Mouse (Mus musculus) neural tube, embryonic 14.5 days (tissue): ENCODE data around the gene Tjap1. TPM values are rescaled to one million over a fixed set of nuclear protein-coding genes. Genes with fewer than 3 reads are reported as not detected.
A peak's percentile ranks its signal among the peaks of the same experiment; 100 is the strongest.

Experiments used
- ATAC-seq: fragments of 200-750 bp; cut with Nextera tagmentation; 2 replicates; pipeline ENCODE4 v1.8.0; 2017; ENCODE audit warnings: low read depth, mild to moderate bottlenecking, moderate TSS enrichment, moderate library complexity
- H3K27ac ChIP-seq: fragments of 300-500 bp; sonication (generic); 2 replicates; pipeline ENCODE4 v1.5.1; 2014; ENCODE audit warnings: low read depth, mild to moderate bottlenecking, control low read depth, low read length, moderate library complexity, mixed read lengths
- H3K27me3 ChIP-seq: fragments of 300-500 bp; sonication (generic); 2 replicates; pipeline ENCODE4 v1.6.1; 2014; ENCODE audit warnings: low read length; ENCODE audit not compliant: control insufficient read depth, insufficient read depth
- H3K36me3 ChIP-seq: fragments of 300-500 bp; sonication (generic); 2 replicates; pipeline ENCODE4 v1.6.1; 2014; ENCODE audit warnings: low read length, mixed read lengths; ENCODE audit not compliant: control insufficient read depth, insufficient read depth
- H3K4me1 ChIP-seq: fragments of 300-500 bp; sonication (generic); 2 replicates; pipeline ENCODE4 v1.6.1; 2014; ENCODE audit warnings: low read length; ENCODE audit not compliant: control insufficient read depth, insufficient read depth
- H3K4me2 ChIP-seq: fragments of 300-500 bp; sonication (generic); 2 replicates; pipeline ENCODE4 v1.6.1; 2014; ENCODE audit warnings: mild to moderate bottlenecking, low read depth, low read length, control low read depth
- H3K4me3 ChIP-seq: fragments of 300-500 bp; sonication (generic); 2 replicates; pipeline ENCODE4 v1.5.1; 2014; ENCODE audit warnings: low read depth, low read length, control low read depth, mixed read lengths
- H3K9ac ChIP-seq: fragments of 300-500 bp; sonication (generic); replicated peaks from 2 replicates; pipeline ENCODE4 v1.6.1; 2014; ENCODE audit warnings: low read depth, mild to moderate bottlenecking, control low read depth, low read length, mixed read lengths
- H3K9me3 ChIP-seq: fragments of 300-500 bp; sonication (generic); 2 replicates; pipeline ENCODE4 v1.6.1; 2016; ENCODE audit warnings: low read length; ENCODE audit not compliant: control insufficient read depth
- WGBS: fragments of 180-500 bp; shearing (Covaris S2); extraction: QIAGEN DNeasy Blood & Tissue Kit; methylation state at CpG from one replicate; pipeline ENCODE4 v1.1.7; 2014; 5-methylcytosine and 5-hydroxymethylcytosine counted together
- polyA plus RNA-seq: library from polyadenylated mRNA; unstranded; fragments of >200 nt; fragmentation: Nextera tagmentation; extraction: Ambion mirVana; gene quantifications from 2 replicates; pipeline ENCODE4 v1.2.1, GENCODE M21; 2014

Gene Tjap1
- polyA plus RNA-seq, 1 experiment from 2014 or later: 21.8 TPM

- Histone ChIP-seq H3K4me1 (no peaks in the 10 kb centered on the region), H3K9me3 (no peaks in the 10 kb centered on the region), H3K27ac (no peak overlapping the region), H3K36me3 (peaks cover 31% of the 10 kb centered on the region), H3K9ac (no peak overlapping the region), H3K27me3 (no peaks in the 10 kb centered on the region), H3K4me3 (no peak overlapping the region), H3K4me2 (no peak overlapping the region)
- 28% methylated on average over 14 of the region's 14 CpGs for WGBS
- ATAC-seq: peak; percentile 82
Observed at GRCm38 (mm10) chr17:46265918-46266618, 16.8 kb downstream of the Tjap1 start.

- H3K4me1 ChIP-seq: no peaks in the 10 kb centered on the region
- ATAC-seq: peak; percentile 12; the same call in 1 of the 2 replicates
- 91% methylated on average over 12 of the region's 12 CpGs for WGBS
- H3K4me2 ChIP-seq: no peak overlapping the region
- H3K36me3 ChIP-seq: peaks cover 32% of the 10 kb centered on the region
- no peaks in the 10 kb centered on the region for H3K27me3 ChIP-seq
- H3K4me3 ChIP-seq: no peak overlapping the region
- H3K9ac ChIP-seq: no peak overlapping the region
- no peaks in the 10 kb centered on the region for H3K9me3 ChIP-seq
- H3K27ac ChIP-seq: no peak overlapping the region
Observed at GRCm38 (mm10) chr17:46265502-46265901, 17.3 kb downstream of the Tjap1 start.

GRCm38 (mm10) chr17:46262201-46262694 lies 20.6 kb downstream of the Tjap1 start:
- H3K4me3 ChIP-seq: no peak overlapping the region
- H3K4me1 ChIP-seq: no peaks in the 10 kb centered on the region
- H3K27ac ChIP-seq: no peak overlapping the region
- WGBS: 99% methylated on average over 5 of the region's 5 CpGs
- no peaks in the 10 kb centered on the region for H3K27me3 ChIP-seq
- no peak overlapping the region for H3K9ac ChIP-seq
- ATAC-seq: no peak
- H3K36me3 ChIP-seq: peaks cover 36% of the 10 kb centered on the region
- no peak overlapping the region for H3K4me2 ChIP-seq
- no peaks in the 10 kb centered on the region for H3K9me3 ChIP-seq

- no peak for ATAC-seq
- H3K36me3 ChIP-seq: peaks cover 33% of the 10 kb centered on the region
Observed at GRCm38 (mm10) chr17:46259675-46260074, 23.2 kb downstream of the Tjap1 start.

GRCm38 (mm10) chr17:46258279-46259053 lies 24.4 kb downstream of the Tjap1 start:
- no peaks in the 10 kb centered on the region for H3K9me3 ChIP-seq
- ATAC-seq: no peak
- no peak overlapping the region for H3K4me3 ChIP-seq
- H3K9ac ChIP-seq: no peak overlapping the region
- H3K4me2 ChIP-seq: no peak overlapping the region
- H3K36me3 ChIP-seq: peaks cover 31% of the 10 kb centered on the region
- no peak overlapping the region for H3K27ac ChIP-seq
- WGBS: 87% methylated on average over 30 of the region's 30 CpGs
- peaks cover 10% of the 10 kb centered on the region; the same call in 1 of the 2 replicates for H3K4me1 ChIP-seq
- H3K27me3 ChIP-seq: no peaks in the 10 kb centered on the region

More at GRCm38 (mm10) chr17:46259675-46260074, 23.2 kb downstream of the Tjap1 start:
- 92% methylated on average over 17 of the region's 17 CpGs for WGBS
- no peak overlapping the region for H3K27ac ChIP-seq
- H3K4me2 ChIP-seq: no peak overlapping the region
- H3K4me1 ChIP-seq: peaks cover 8% of the 10 kb centered on the region; the same call in 1 of the 2 replicates
- H3K9ac ChIP-seq: no peak overlapping the region
- H3K27me3 ChIP-seq: no peaks in the 10 kb centered on the region
- H3K4me3 ChIP-seq: no peak overlapping the region
- no peaks in the 10 kb centered on the region for H3K9me3 ChIP-seq

GRCm38 (mm10) chr17:46255147-46255546 lies 27.7 kb downstream of the Tjap1 start:
- Histone ChIP-seq H3K27ac (no peak overlapping the region), H3K36me3 (peaks cover 24% of the 10 kb centered on the region), H3K9me3 (no peaks in the 10 kb centered on the region), H3K9ac (no peak overlapping the region; the same call in 1 of the 2 replicates), H3K4me2 (peak overlapping the region; percentile 70), H3K4me3 (peak overlapping the region; percentile 82; the same call in 1 of the 2 replicates), H3K4me1 (peaks cover 15% of the 10 kb centered on the region; the same call in 1 of the 2 replicates), H3K27me3 (no peaks in the 10 kb centered on the region)
- WGBS: 32% methylated on average over 6 of the region's 6 CpGs
- no peak for ATAC-seq

- peak; percentile 55 for ATAC-seq
- no peaks in the 10 kb centered on the region for H3K9me3 ChIP-seq
- peaks cover 18% of the 10 kb centered on the region; the same call in 1 of the 2 replicates for H3K4me1 ChIP-seq
- peak overlapping the region; percentile 82 for H3K4me3 ChIP-seq
- peak overlapping the region; percentile 82 for H3K9ac ChIP-seq
- whole genome bisulfite sequencing: under 1% methylated on average over 45 of the region's 54 CpGs
- H3K27ac ChIP-seq: peak overlapping the region; percentile 72
- peaks cover 21% of the 10 kb centered on the region for H3K36me3 ChIP-seq
- peak overlapping the region; percentile 70 for H3K4me2 ChIP-seq
- H3K27me3 ChIP-seq: no peaks in the 10 kb centered on the region
Observed at GRCm38 (mm10) chr17:46254106-46254505, 28.7 kb downstream of the Tjap1 start.

GRCm38 (mm10) chr17:46253452-46254084 lies 29.3 kb downstream of the Tjap1 start, which contains the start of gene Lrrc73:
Gene Lrrc73, plus strand, starts transcription at chr17:46253531.
- Histone ChIP-seq H3K9ac (peak within 1 kb of the TSS; percentile 82), H3K27me3 (no peaks in the 10 kb centered on the region), H3K27ac (peak within 1 kb of the TSS; percentile 72), H3K36me3 (peaks cover 20% of the 10 kb centered on the region; the same call in 1 of the 2 replicates), H3K9me3 (no peaks in the 10 kb centered on the region), H3K4me3 (peak within 1 kb of the TSS; percentile 82), H3K4me1 (peaks cover 23% of the 10 kb centered on the region), H3K4me2 (peak within 1 kb of the TSS; percentile 70)
- 2% methylated on average over 40 of the region's 48 CpGs for WGBS
- peak; percentile 92 for ATAC-seq
